ENCODE assay signal across 30 mouse cellular contexts in the genomic region with DNA sequence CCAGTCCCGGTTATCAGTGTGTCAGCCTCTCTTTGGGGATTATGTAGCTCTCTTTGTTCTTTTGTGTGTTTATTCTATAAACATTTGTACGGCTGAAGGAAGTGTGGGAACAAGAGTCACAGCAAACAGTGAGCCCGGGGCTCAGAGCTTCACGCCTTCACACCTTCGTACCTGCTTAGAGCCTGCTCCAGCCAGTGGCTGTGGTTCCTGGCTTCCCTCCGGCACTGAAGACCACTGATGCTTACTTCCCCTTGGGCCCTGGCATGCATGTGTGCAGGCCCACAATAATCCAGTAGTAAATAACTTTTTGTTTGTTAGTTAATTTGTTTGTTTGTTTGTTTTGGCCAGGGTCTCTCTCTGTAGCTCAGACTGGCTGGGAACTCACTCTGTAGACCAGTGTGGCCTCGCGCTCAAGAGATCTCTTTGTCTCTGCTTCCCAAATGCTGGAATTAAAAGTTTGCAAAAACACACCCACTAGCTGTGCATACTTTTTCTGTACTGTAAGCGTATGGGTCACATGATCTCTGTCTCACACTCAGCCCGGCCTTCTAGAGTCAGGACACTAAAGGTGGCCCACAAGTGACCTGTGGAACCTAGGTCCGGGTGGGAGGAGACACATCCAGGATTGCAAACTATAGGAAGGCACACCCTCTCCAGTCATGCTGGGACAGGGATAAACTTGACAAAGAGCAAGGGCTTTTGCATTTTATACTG. TPM values are rescaled to one million over a fixed set of nuclear protein-coding genes. Genes with fewer than 3 reads are reported as not detected.
DNase-seq lines count a peak whose midpoint lies in the region; ATAC-seq and TF ChIP-seq lines count a peak whose summit lies in the region.
"Had no signal": no experiment of that assay in that cellular context is flagged by ENCODE, and none has a peak within 500 bp of the region (broad histone marks: within the 10 kb centered on the region; RNA-seq: fewer than 3 reads in every experiment).

No protein-coding gene starts in this region.

- no peak overlapping the region for H3K9ac ChIP-seq in heart, postnatal 0 days (replicated peaks; ENCODE audit: low read depth, low read length)
- no peak overlapping the region for H3K9ac ChIP-seq in lung, embryonic 16.5 days (ENCODE audit: low read length)
- H3K9ac ChIP-seq in stomach, embryonic 15.5 days = no peak overlapping the region
- H3K9ac ChIP-seq: forebrain, embryonic 13.5 days; hindbrain, embryonic 14.5 days had no signal

- 44% methylated on average over 11 of the region's 11 CpGs for WGBS in heart, postnatal 0 days
- WGBS in lung, embryonic 16.5 days = 37% methylated on average over 11 of the region's 11 CpGs
- 50% methylated on average over 11 of the region's 11 CpGs for WGBS in stomach, embryonic 15.5 days

- no peaks in the 10 kb centered on the region for H3K36me3 ChIP-seq in heart, postnatal 0 days (replicated peaks; ENCODE audit: control insufficient read depth, insufficient read depth, low read length)
- no peaks in the 10 kb centered on the region for H3K36me3 ChIP-seq in lung, embryonic 16.5 days (ENCODE audit: control insufficient read depth, insufficient read depth, low read length)
- H3K36me3 ChIP-seq in stomach, embryonic 15.5 days = no peaks in the 10 kb centered on the region
- H3K36me3 ChIP-seq: forebrain, embryonic 10.5 days had no signal

- no peak overlapping the region for H3K4me3 ChIP-seq in heart, postnatal 0 days (ENCODE audit: low read depth, low read length)
- no peak overlapping the region for H3K4me3 ChIP-seq in lung, embryonic 16.5 days (ENCODE audit: low read length)
- no peak overlapping the region for H3K4me3 ChIP-seq in stomach, embryonic 15.5 days (replicated peaks)
- H3K4me3 ChIP-seq: forebrain, embryonic 10.5 days; forebrain, embryonic 13.5 days had no signal

- no peaks in the 10 kb centered on the region for H3K27me3 ChIP-seq in heart, postnatal 0 days (ENCODE audit: control insufficient read depth, insufficient read depth, low read length)
- H3K27me3 ChIP-seq in lung, embryonic 16.5 days (ENCODE audit: control insufficient read depth, insufficient read depth, low read depth, low read length) = no peaks in the 10 kb centered on the region
- no peaks in the 10 kb centered on the region for H3K27me3 ChIP-seq in stomach, embryonic 15.5 days (replicated peaks)
- H3K27me3 ChIP-seq: forebrain, embryonic 13.5 days had no signal

- ATAC-seq in heart, postnatal 0 days (ENCODE audit: insufficient read depth, low read depth) = 0 out of 2 replicates have a peak, but pooled peaks have one; percentile 30
- ATAC-seq in lung, embryonic 16.5 days (ENCODE audit: low read depth) = peak; percentile 41; the same call in 1 of the 2 replicates
- ATAC-seq in granulocyte monocyte progenitor cell, adult 5-6 weeks (replicated peaks; ENCODE audit: poor library complexity, severe bottlenecking) = peak; percentile 53
- peak; percentile 47; the same call in 1 of the 2 replicates for ATAC-seq in stomach, embryonic 15.5 days (ENCODE audit: insufficient read depth, low FRiP score, low read depth)
- ATAC-seq: activated CD4-positive, CD25-positive, alpha-beta regulatory T cell, adult 4 months; forebrain, embryonic 13.5 days; forebrain, embryonic 16.5 days; hindbrain, postnatal 0 days had no signal

- intact Hi-C loops in heart, postnatal 36 days (cut with DNase I) = no loop called here

- H3K4me2 ChIP-seq in heart, postnatal 0 days (ENCODE audit: low read depth, low read length) = no peak overlapping the region
- H3K4me2 ChIP-seq in lung, embryonic 16.5 days (ENCODE audit: low read depth, low read length) = no peak overlapping the region
- H3K4me2 ChIP-seq in stomach, embryonic 15.5 days = no peak overlapping the region
- H3K4me2 ChIP-seq: forebrain, embryonic 13.5 days; heart, embryonic 11.5 days; hindbrain, embryonic 14.5 days had no signal

- no peaks in the 10 kb centered on the region for H3K9me3 ChIP-seq in heart, postnatal 0 days (replicated peaks; ENCODE audit: control insufficient read depth, low read length)
- H3K9me3 ChIP-seq in lung, embryonic 16.5 days (ENCODE audit: control insufficient read depth, low read length) = no peaks in the 10 kb centered on the region
- no peaks in the 10 kb centered on the region for H3K9me3 ChIP-seq in stomach, embryonic 15.5 days
- H3K9me3 ChIP-seq: forebrain, embryonic 10.5 days; forebrain, embryonic 13.5 days had no signal

- no peak overlapping the region for H3K27ac ChIP-seq in heart, postnatal 0 days (ENCODE audit: low read depth)
- H3K27ac ChIP-seq in lung, embryonic 16.5 days (ENCODE audit: low read length) = no peak overlapping the region
- H3K27ac ChIP-seq in stomach, embryonic 15.5 days = peak overlapping the region; percentile 49
- H3K27ac ChIP-seq: forebrain, embryonic 10.5 days; forebrain, embryonic 13.5 days; hindbrain, embryonic 14.5 days; hindbrain, postnatal 0 days had no signal

- no peak for TF ChIP-seq CTCF in heart, postnatal 0 days (IDR thresholded peaks at IDR 0.05; ENCODE audit: low read depth)

- no peak for TF ChIP-seq EP300 in heart, postnatal 0 days (IDR thresholded peaks at IDR 0.05; ENCODE audit: low read depth)

- 0 out of 2 replicates have a peak, but pooled peaks cover 4% of the 10 kb centered on the region for H3K4me1 ChIP-seq in heart, postnatal 0 days (ENCODE audit: control insufficient read depth, insufficient read depth)
- H3K4me1 ChIP-seq in lung, embryonic 16.5 days (replicated peaks; ENCODE audit: control insufficient read depth, insufficient read depth, low read length) = peaks cover 7% of the 10 kb centered on the region
- 0 out of 2 replicates have a peak, but pooled peaks cover 14% of the 10 kb centered on the region for H3K4me1 ChIP-seq in stomach, embryonic 15.5 days
- H3K4me1 ChIP-seq: forebrain, embryonic 13.5 days had no signal

- DNase-seq in heart, postnatal 0 days (ENCODE audit: low spot score) = no peak
- no peak for DNase-seq in heart, postnatal 36 days
- no peak for DNase-seq in lung, postnatal 25 days (ENCODE audit: low spot score)
- no peak for DNase-seq in cerebellum, adult 11-12 months
- no peak for DNase-seq in cerebellum, postnatal 36 days
- DNase-seq: adrenal gland, adult 8-10 months; adrenal gland, postnatal 25 days; cerebellum, adult 11 months; cerebellum, adult 8-10 months; cerebellum, postnatal 10 days; gastrocnemius, postnatal 10 days; gastrocnemius, postnatal 36 days; heart, adult 11 months; heart, postnatal 10 days; heart, postnatal 4 days had no signal

RNA-seq across cellular contexts. Expression of gene Hcar2, which starts 22.9 kb away (rescaled TPM):
- not detected in 2 replicates for total RNA-seq in heart, postnatal 0 days (2014; rRNA removed; ENCODE audit: low replicate concordance)
- polyA plus RNA-seq in heart, postnatal 0 days (2015; fragmentation: Nextera tagmentation; extraction: Ambion mirVana) = 0.14 TPM in 1 of 2 replicates, not detected in the other
- total RNA-seq in heart, postnatal 36 days (2021) = under 1 TPM in 1 of 2 experiments, not detected in 1; 0.31 TPM
- polyA plus RNA-seq in lung, embryonic 16.5 days (2015; fragmentation: Nextera tagmentation; extraction: Ambion mirVana) = 0.30 and 0.49 TPM in 2 replicates
- not detected in 2 replicates for total RNA-seq in granulocyte monocyte progenitor cell, adult 5-6 weeks (2014; fragmentation: Nextera tagmentation)
- 2.7 and 5.4 TPM in 2 replicates for total RNA-seq in granulocyte monocyte progenitor cell, adult 5-6 weeks (2017)
- 1.9 and 4.4 TPM in 2 replicates for polyA plus RNA-seq in stomach, embryonic 15.5 days (2015; fragmentation: Nextera tagmentation; extraction: Ambion mirVana)
- total RNA-seq: ES-E14; gastrocnemius, adult 18-20 months; heart, postnatal 4 days; hindbrain, postnatal 0 days had no signal
- polyA plus RNA-seq: activated CD4-positive, CD25-positive, alpha-beta regulatory T cell, adult 4 months; embryonic facial prominence, embryonic 11.5 days; forebrain, embryonic 10.5 days; forebrain, embryonic 13.5 days; forebrain, embryonic 16.5 days; heart, embryonic 11.5 days; heart, embryonic 14.5 days; hindbrain, embryonic 11.5 days; hindbrain, embryonic 14.5 days; hindbrain, postnatal 0 days had no signal

RNA-seq across cellular contexts. Expression of gene Hcar1, which starts 37.4 kb away (rescaled TPM):
- 5.3 TPM in 1 of 2 replicates, not detected in the other for total RNA-seq in heart, postnatal 0 days (2014; rRNA removed; ENCODE audit: low replicate concordance)
- polyA plus RNA-seq in heart, postnatal 0 days (2015; fragmentation: Nextera tagmentation; extraction: Ambion mirVana) = 0.18 and 0.19 TPM in 2 replicates
- under 1 TPM; 0.54 to 0.69 TPM for total RNA-seq in heart, postnatal 36 days (2021)
- polyA plus RNA-seq in lung, embryonic 16.5 days (2015; fragmentation: Nextera tagmentation; extraction: Ambion mirVana) = 1.2 and 1.4 TPM in 2 replicates
- total RNA-seq in granulocyte monocyte progenitor cell, adult 5-6 weeks (2014; fragmentation: Nextera tagmentation) = not detected in 2 replicates
- total RNA-seq in granulocyte monocyte progenitor cell, adult 5-6 weeks (2017) = not detected in 2 replicates
- 3.8 and 4.6 TPM in 2 replicates for polyA plus RNA-seq in stomach, embryonic 15.5 days (2015; fragmentation: Nextera tagmentation; extraction: Ambion mirVana)
- total RNA-seq: ES-E14 had no signal
- polyA plus RNA-seq: activated CD4-positive, CD25-positive, alpha-beta regulatory T cell, adult 4 months; forebrain, embryonic 10.5 days; heart, embryonic 11.5 days had no signal
